Mouse (Mus musculus) neural tube, embryonic 11.5 days (tissue): ENCODE results near the gene Cyb5rl. TPM values are rescaled to one million over a fixed set of nuclear protein-coding genes. Genes with fewer than 3 reads are reported as not detected.

Experiments used
- ATAC-seq: fragments of 200-750 bp; cut with Nextera tagmentation; 2 replicates; pipeline ENCODE4 v1.8.0; 2017; ENCODE audit warnings: moderate number of reproducible peaks, mild to moderate bottlenecking, moderate TSS enrichment, moderate library complexity; ENCODE audit not compliant: insufficient read depth, low FRiP score, low TSS enrichment
- DNase-seq: peaks from one replicate; pipeline ENCODE4 v3.0.0-alpha.2; 2015; ENCODE audit warnings: low spot score
- H3K27ac ChIP-seq: fragments of 300-500 bp; sonication (generic); 2 replicates; pipeline ENCODE4 v1.5.1; 2014; ENCODE audit warnings: low read depth, mild to moderate bottlenecking, low read length
- H3K27me3 ChIP-seq: fragments of 300-500 bp; sonication (generic); 2 replicates; pipeline ENCODE4 v1.6.1; 2014; ENCODE audit warnings: mild to moderate bottlenecking, low read length, mixed read lengths; ENCODE audit not compliant: control insufficient read depth, insufficient read depth
- H3K36me3 ChIP-seq: fragments of 300-500 bp; sonication (generic); 2 replicates; pipeline ENCODE4 v1.6.1; 2014; ENCODE audit warnings: mild to moderate bottlenecking, low read length, moderate library complexity, mixed read lengths; ENCODE audit not compliant: control insufficient read depth, insufficient read depth
- H3K4me1 ChIP-seq: fragments of 300-500 bp; sonication (generic); 2 replicates; pipeline ENCODE4 v1.6.1; 2014; ENCODE audit warnings: low read length, mixed read lengths; ENCODE audit not compliant: control insufficient read depth, insufficient read depth
- H3K4me2 ChIP-seq: fragments of 300-500 bp; sonication (generic); 2 replicates; pipeline ENCODE4 v1.6.1; 2014; ENCODE audit warnings: low read depth, mild to moderate bottlenecking, moderate library complexity
- H3K4me3 ChIP-seq: fragments of 300-500 bp; sonication (generic); 2 replicates; pipeline ENCODE4 v1.5.1; 2014; ENCODE audit warnings: low read depth, low read length
- H3K9ac ChIP-seq: fragments of 300-500 bp; sonication (generic); 2 replicates; pipeline ENCODE4 v1.6.1; 2014; ENCODE audit warnings: mild to moderate bottlenecking, low read length
- H3K9me3 ChIP-seq: fragments of 300-500 bp; sonication (generic); 2 replicates; pipeline ENCODE4 v1.6.1; 2016; ENCODE audit warnings: low read length; ENCODE audit not compliant: control insufficient read depth
- WGBS: fragments of 180-500 bp; shearing (Covaris S2); extraction: QIAGEN DNeasy Blood & Tissue Kit; methylation state at CpG from one replicate; pipeline ENCODE4 v1.1.7; 2014; 5-methylcytosine and 5-hydroxymethylcytosine counted together
- polyA plus RNA-seq: library from polyadenylated mRNA; unstranded; fragments of >200 nt; fragmentation: Nextera tagmentation; extraction: Ambion mirVana; gene quantifications from 2 replicates; pipeline ENCODE4 v1.2.1, GENCODE M21; 2014

Gene Cyb5rl
- polyA plus RNA-seq, 1 experiment from 2014 or later: 7.0 TPM

GRCm38 (mm10) chr4:107026451-107026850 lies 40.3 kb upstream of the Cyb5rl start:
- Histone ChIP-seq H3K4me3 (no peak overlapping the region), H3K4me2 (no peak overlapping the region), H3K27me3 (no peaks in the 10 kb centered on the region), H3K9me3 (no peaks in the 10 kb centered on the region), H3K36me3 (peaks cover 4% of the 10 kb centered on the region), H3K9ac (no peak overlapping the region), H3K4me1 (peaks cover 3% of the 10 kb centered on the region; the same call in 1 of the 2 replicates), H3K27ac (no peak overlapping the region)
- 67% methylated on average over 8 of the region's 8 CpGs for WGBS
- DNase-seq (no peak), ATAC-seq (no peak)

DNA sequence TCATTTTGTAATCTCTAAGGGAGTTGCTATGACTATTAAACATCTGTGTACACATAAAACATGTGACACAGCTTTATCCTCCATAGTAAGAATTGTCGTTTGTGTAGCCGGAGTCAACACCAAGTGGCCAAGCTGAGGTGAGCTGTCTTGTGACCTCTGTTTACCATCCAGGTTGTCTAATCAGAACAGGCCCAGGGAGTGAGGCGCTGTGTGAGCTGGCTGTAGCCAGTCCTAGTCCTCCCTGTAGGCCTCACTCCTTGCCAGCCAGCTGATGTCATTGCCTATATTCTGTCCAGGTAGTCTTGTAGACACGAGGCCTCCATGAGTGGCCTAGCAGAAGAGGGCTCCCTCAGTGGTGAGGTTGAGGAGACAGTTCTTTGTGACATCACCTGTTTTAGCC lies 31.1 kb upstream of the Cyb5rl start:
- Histone ChIP-seq H3K4me3 (no peak overlapping the region), H3K27ac (no peak overlapping the region), H3K27me3 (no peaks in the 10 kb centered on the region), H3K4me1 (no peaks in the 10 kb centered on the region), H3K4me2 (no peak overlapping the region), H3K36me3 (peaks cover 24% of the 10 kb centered on the region), H3K9ac (no peak overlapping the region), H3K9me3 (no peaks in the 10 kb centered on the region)
- WGBS: 91% methylated on average over 4 of the region's 4 CpGs
- DNase-seq: no peak
- ATAC-seq: no peak

DNA sequence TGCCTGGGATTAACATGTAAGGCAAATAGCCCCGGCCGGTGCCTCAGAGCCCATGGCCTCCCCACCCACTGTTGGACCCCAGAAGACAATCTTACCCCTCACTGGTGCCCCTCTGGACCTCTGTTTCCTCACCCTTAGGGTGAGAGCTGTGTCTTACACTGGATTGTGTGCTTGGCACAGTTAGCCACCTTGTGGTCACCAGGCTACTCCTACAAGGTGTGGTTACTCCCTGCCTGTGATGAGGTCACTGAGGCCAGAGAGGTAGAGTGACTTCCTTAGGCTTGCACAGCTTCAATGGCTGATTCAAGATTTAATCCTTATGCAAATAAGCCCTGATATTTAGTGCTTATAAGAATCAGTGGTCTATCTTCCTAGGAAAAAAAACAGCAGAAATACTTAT lies 29.8 kb upstream of the Cyb5rl start:
- Histone ChIP-seq H3K27ac (no peak overlapping the region), H3K27me3 (no peaks in the 10 kb centered on the region), H3K9ac (no peak overlapping the region), H3K4me1 (no peaks in the 10 kb centered on the region), H3K9me3 (no peaks in the 10 kb centered on the region), H3K4me3 (no peak overlapping the region), H3K36me3 (peaks cover 26% of the 10 kb centered on the region), H3K4me2 (no peak overlapping the region)
- WGBS: 95% methylated on average over 2 of the region's 2 CpGs
- DNase-seq (no peak), ATAC-seq (no peak)

GRCm38 (mm10) chr4:107038303-107038702 lies 28.5 kb upstream of the Cyb5rl start:
- 85% methylated on average over 4 of the region's 4 CpGs for WGBS
- no peaks in the 10 kb centered on the region for H3K4me1 ChIP-seq
- H3K4me2 ChIP-seq: no peak overlapping the region
- H3K27me3 ChIP-seq: no peaks in the 10 kb centered on the region
- ATAC-seq (no peak), DNase-seq (no peak)
- no peak overlapping the region for H3K27ac ChIP-seq
- no peaks in the 10 kb centered on the region for H3K9me3 ChIP-seq
- no peak overlapping the region for H3K4me3 ChIP-seq
- H3K36me3 ChIP-seq: peaks cover 29% of the 10 kb centered on the region
- no peak overlapping the region for H3K9ac ChIP-seq

GRCm38 (mm10) chr4:107039270-107039669 lies 27.5 kb upstream of the Cyb5rl start:
- Histone ChIP-seq H3K9me3 (no peaks in the 10 kb centered on the region), H3K4me3 (no peak overlapping the region), H3K36me3 (peaks cover 32% of the 10 kb centered on the region), H3K9ac (no peak overlapping the region), H3K27ac (no peak overlapping the region), H3K4me2 (no peak overlapping the region), H3K4me1 (no peaks in the 10 kb centered on the region), H3K27me3 (no peaks in the 10 kb centered on the region)
- ATAC-seq: no peak
- 79% methylated on average over 8 of the region's 8 CpGs for WGBS
- DNase-seq: no peak

DNA sequence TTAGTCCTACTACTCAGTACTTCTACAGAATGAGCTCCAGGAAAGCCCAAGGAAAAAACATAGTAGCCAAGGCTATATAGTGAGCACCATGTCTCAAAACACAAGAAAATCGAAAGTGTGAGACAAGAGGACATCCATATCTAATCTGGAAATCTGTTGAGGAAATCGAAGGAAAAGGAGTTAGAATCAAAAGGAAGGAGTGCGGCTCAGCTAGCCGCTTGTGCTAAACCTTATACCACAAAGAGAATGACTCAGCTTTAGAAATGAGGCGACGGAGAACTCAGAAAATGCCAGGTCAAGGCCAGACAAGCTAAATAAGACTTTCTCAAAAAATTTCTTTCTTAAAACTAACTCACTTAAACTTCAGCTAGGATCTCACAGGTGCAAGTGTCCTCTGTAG lies 24.5 kb upstream of the Cyb5rl start:
- Histone ChIP-seq H3K9me3 (no peaks in the 10 kb centered on the region), H3K4me1 (no peaks in the 10 kb centered on the region), H3K36me3 (peaks cover 35% of the 10 kb centered on the region), H3K27ac (no peak overlapping the region), H3K4me2 (no peak overlapping the region), H3K4me3 (no peak overlapping the region), H3K9ac (no peak overlapping the region), H3K27me3 (no peaks in the 10 kb centered on the region)
- 97% methylated on average over 6 of the region's 6 CpGs for WGBS
- DNase-seq (no peak), ATAC-seq (no peak)

DNA sequence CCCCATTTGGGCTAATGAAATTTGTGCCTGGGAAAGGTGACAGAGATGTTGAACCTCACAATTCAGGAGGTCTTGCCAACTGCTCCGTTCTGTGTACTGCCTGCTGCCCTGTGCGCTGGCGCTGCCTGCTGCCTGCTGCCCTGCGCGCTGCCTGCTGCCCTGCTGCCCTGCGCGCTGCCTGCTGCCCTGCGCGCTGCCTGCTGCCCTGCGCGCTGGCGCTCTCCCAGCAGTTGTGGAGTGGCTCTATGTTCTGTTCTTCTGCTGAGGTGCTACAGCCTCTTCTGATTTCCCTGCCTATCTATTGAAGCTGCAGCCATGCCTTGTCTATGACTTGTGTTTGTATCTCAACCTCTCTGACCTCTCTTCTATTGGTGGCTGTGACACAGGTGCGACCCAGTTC lies 21.6 kb upstream of the Cyb5rl start:
- Histone ChIP-seq H3K4me3 (no peak overlapping the region), H3K4me2 (no peak overlapping the region), H3K4me1 (no peaks in the 10 kb centered on the region), H3K36me3 (peaks cover 25% of the 10 kb centered on the region), H3K9ac (no peak overlapping the region), H3K27ac (no peak overlapping the region), H3K27me3 (no peaks in the 10 kb centered on the region), H3K9me3 (no peaks in the 10 kb centered on the region)
- no peak for DNase-seq
- no peak for ATAC-seq
- WGBS: 95% methylated on average over 13 of the region's 13 CpGs

- Histone ChIP-seq H3K9ac (no peak overlapping the region), H3K9me3 (no peaks in the 10 kb centered on the region), H3K4me2 (no peak overlapping the region), H3K4me1 (no peaks in the 10 kb centered on the region), H3K27me3 (no peaks in the 10 kb centered on the region), H3K4me3 (no peak overlapping the region), H3K36me3 (peaks cover 13% of the 10 kb centered on the region), H3K27ac (no peak overlapping the region)
- DNase-seq (no peak), ATAC-seq (no peak)
- 90% methylated on average over 5 of the region's 5 CpGs for WGBS
Measured at GRCm38 (mm10) chr4:107047806-107048205, 19.0 kb upstream of the Cyb5rl start.

DNA sequence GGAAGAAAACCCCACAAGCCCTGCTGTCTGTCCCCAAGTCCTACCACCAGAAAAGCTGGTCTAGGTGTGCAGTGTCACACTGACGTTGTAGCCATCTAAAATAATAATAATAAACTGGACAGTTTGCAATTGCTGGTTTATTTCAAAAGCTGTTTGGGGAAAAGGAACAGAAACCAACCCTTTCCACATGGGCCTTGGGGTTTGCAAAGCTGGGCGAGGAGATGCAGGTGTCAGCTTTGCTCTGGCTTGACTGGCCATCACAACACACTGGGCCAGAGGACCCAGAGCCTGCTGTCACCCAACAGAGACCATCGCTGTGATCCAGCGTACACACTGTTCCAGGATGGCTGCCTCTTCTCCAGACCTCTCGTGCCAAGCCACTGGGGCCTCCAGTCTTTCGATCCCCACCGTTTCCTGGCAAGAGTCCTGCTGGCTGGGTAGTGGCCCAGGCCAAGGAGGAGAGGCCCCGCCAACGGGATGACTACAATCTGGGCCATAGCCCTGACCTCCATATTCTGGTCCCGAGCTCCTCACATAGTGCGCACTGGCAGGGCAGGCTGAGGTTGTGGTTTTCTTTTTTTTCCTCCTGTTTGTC lies 18.1 kb upstream of the Cyb5rl start:
- WGBS: 92% methylated on average over 11 of the region's 11 CpGs
- Histone ChIP-seq H3K27me3 (no peaks in the 10 kb centered on the region), H3K9ac (no peak overlapping the region), H3K27ac (no peak overlapping the region), H3K9me3 (no peaks in the 10 kb centered on the region), H3K4me3 (no peak overlapping the region), H3K36me3 (peaks cover 9% of the 10 kb centered on the region), H3K4me2 (no peak overlapping the region), H3K4me1 (no peaks in the 10 kb centered on the region)
- no peak for DNase-seq
- ATAC-seq: no peak
